Mouse (Mus musculus) retina, adult 2 months (tissue): Measurements from ENCODE around the gene Zdhhc15.
"Not testable (repeated sequence)": the region's sequence is repeated elsewhere in the genome, so short reads cannot be mapped to it uniquely, and the experiment has no call there.

ENCODE experiments used
- DNase-seq: peaks from one replicate; pipeline ENCODE4 v3.0.0-alpha.2; 2012; ENCODE audit warnings: low read depth, low spot score

The Zdhhc15 gene

GRCm38 (mm10) chrX:104670757-104671549 is at the start of gene Zdhhc15:
TSS of gene Zdhhc15 (minus strand) at chrX:104671064.
- DNase-seq, result no peak

- DNase-seq, result no peak
Observed at GRCm38 (mm10) chrX:104707935-104708334, 37.1 kb upstream of the Zdhhc15 start.

GRCm38 (mm10) chrX:104669850-104670756 is 761 bp downstream of the Zdhhc15 start:
- no peak for DNase-seq

DNA sequence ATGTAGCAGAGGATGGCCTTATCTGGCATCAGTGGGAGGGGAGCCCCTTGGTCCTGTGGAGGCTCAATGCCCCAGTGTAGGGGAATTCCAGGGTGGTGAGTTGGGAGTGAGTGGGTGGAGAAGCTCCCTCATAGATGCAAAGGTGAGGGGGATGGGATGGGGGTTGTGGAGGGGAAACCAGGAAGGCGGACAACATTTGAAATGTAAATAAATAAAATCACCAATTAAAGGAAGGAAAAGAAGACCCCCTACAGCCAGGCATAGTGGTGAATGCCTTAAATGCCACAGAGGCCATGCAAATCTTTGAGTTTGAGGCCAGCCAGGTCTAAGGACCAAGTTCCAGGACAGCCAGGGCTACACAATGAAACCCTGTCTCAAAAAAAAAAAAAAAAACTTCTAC is 13.9 kb downstream of the Zdhhc15 start:
- no peak for DNase-seq

DNA sequence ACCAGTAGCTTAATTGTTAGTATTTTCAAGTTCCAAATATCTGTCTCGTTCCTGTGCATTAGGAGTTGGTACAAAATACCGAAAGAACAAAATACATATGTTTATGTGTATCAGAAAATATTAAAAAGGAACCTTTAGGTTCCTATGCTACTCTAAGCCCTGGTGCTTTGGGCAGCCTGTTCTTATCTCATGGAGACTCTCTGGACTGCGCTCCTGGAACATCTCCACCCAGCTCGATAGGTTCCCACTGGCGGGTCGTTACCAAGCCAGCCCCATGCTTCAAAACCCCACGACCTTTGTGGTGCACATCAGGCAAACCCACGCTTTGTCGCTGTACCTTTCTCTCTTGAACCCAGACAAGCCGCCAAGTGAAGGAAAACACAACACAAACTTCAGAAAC is 58.3 kb downstream of the Zdhhc15 start:
- no peak for DNase-seq

GRCm38 (mm10) chrX:104603738-104604430 is 67.0 kb downstream of the Zdhhc15 start:
- DNase-seq, result not testable (repeated sequence)

GRCm38 (mm10) chrX:104602168-104602859 is 68.5 kb downstream of the Zdhhc15 start:
- DNase-seq, result not testable (repeated sequence)

DNA sequence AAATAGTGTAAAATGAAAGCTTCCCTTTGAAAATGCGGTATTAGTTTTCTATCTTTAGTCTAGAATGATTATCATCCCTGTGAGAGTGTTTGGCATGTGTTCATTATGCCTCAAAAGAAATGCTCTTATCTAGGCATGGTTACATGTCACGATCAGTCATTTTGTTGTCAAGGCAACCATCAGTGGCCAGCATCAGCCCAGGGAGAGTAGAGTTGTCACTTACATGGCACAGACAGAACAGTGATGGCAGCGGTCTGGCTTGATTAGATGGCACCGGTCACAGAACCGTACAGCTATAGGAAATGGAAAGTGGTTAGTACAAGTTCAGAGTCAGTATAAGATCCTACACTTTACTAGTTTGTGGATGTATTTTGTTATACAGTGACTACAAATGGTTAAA is 96.9 kb downstream of the Zdhhc15 start:
- no peak for DNase-seq

DNA sequence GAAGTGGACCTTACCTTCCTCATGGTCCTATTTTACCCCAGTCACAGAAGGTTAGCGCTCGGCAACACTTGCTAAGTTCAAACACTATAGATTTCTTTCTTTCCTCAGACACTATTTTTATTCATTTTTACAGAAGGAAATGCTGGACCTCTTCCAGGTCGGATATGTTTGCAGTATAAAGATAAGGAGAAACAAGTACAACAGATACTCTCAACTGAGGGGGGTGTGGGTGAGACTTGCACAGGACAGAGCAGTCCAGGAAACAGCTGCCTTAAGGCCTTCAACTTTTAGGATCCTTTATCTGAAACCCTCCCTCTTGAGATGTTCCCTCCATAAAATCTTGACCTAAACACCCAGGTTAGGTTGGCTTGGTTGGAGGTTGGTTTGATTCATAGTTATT is 103.4 kb downstream of the Zdhhc15 start:
- DNase-seq, result no peak

GRCm38 (mm10) chrX:104545283-104545682 is 125.6 kb downstream of the Zdhhc15 start:
- no peak for DNase-seq

DNA sequence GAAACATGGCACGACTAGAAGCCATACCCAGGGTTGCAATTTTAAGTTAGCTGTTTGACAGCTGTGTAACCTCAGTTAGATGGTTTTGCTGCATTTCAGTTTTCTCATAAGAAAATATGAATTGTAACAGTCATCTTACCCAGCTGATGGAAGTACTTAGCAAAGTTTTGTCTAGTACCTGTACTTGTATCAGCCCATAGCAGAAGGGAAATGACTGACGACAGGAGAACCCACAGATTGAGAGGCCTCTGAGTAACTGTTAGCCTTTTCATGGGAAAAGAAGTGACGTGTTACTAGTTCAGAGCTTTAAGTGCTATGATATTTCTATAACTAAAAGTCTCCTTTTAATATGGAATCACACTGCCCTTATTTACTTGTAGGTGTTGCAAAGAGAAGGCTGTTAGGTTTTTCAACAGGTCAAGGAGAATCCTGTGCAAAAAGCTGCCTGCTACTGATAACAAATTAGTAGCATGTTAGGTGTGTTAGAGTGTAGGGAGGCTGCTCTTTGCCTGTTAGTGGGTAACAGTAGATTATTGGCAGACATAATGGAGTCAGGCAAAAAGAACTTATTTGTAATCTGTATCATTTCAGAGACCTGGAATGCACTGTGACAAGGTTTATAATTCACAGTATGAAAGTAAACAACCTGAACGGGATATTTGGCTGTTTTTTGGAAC is 126.8 kb downstream of the Zdhhc15 start:
- DNase-seq, result no peak

DNA sequence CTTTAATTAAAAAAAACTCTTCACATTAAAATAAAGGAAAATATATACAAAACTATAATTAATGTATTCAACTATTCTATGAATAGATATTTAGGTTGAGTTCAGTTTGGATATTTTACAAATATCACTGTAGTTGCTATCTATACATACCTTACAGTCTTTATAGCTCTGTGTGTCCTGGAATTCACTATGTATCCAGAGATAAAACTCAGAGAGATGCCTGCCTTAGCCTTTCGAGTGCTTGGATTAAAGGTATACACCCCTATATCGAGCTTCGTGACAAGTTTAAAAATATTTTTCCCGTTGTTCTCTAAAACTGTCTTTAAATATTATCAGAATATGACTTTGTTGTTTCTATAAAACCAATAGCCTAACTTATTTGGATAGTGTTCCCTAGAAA is 128.2 kb downstream of the Zdhhc15 start:
- DNase-seq, result no peak

DNA sequence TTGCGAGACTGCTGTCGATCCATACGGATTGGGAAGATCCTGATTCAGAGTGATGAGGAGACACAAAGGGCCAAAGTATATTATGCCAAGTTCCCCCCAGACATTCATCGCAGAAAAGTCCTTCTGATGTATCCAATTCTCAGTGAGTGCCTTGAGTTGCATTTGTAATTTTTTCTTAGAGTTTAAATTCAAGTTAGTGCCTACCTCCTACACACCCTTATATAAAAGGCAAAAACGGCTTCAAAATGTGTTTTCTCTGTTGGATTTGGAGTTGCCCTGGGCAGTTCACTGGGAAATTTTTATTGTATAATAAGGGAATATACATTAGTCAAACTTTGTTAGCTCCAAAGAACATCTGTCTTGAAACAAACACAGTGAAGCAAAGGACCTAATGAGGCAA is 169.1 kb downstream of the Zdhhc15 start:
- no peak for DNase-seq

- DNase-seq, result no peak
Observed at GRCm38 (mm10) chrX:104489626-104490355, 181.1 kb downstream of the Zdhhc15 start.

DNA sequence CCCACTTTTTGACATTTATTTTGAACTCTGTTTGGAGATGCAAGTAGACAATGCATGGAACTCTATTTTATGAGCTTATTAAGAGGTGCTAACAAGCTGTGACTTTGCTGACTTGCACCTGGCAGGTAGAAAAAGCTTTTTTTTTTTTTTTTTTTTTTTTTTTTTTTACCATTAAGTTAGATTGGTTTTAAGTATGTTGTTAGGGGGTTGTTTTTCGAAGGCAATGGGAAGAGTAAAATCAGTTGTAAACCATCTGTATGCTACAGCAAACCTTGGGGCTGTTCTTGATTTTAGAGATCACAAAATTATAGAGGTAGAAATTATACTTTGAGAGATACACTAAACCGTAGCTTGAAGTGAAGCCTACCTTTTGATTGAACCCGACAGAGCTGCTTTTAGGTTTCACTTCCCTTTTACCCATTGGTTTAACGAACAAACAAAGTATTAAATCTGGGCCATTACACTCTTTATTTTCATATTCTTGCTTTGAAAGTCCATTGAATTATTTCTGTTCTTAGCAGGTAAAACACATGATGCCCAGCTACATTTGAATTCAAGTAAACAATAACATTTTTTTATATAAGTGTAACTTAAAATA is 181.9 kb downstream of the Zdhhc15 start:
- no peak for DNase-seq

DNA sequence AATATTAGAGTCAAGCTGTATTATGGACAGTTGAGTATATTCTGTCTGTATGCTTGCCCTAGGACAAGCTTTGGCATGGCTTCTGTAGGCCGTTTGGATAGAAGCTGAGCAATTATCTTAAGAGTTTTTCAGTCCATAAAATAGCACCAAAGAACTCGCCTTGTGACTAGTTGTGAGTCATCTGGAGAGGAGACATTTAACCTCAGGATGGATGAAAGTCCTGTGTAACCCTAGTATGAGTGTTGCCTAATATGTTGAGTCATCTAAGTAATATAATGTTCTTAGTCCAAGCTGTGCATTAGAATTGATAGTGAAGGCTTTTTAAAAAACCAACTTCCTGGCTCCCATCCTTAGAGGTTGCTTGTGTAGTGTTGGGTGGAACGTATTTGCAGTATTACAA is 182.8 kb downstream of the Zdhhc15 start:
- DNase-seq, result no peak
